Mouse (Mus musculus) G1E (cell line): ENCODE data around the gene Cbx1. TPM values are rescaled to one million over a fixed set of nuclear protein-coding genes. Genes with fewer than 3 reads are reported as not detected.
"Not testable (repeated sequence)": the region's sequence is repeated elsewhere in the genome, so short reads cannot be mapped to it uniquely, and the experiment has no call there.

Experiments used
- ATAC-seq: 2 replicates; pipeline ENCODE4 v1.8.0; 2016; ENCODE audit warnings: mild to moderate bottlenecking; ENCODE audit not compliant: insufficient number of reproducible peaks, poor library complexity, low FRiP score, severe bottlenecking; ENCODE audit errors: extremely low read depth
- DNase-seq: peaks from one replicate; pipeline ENCODE4 v3.0.0; 2012; ENCODE audit warnings: low spot score
- H3K27me3 ChIP-seq: 2 replicates; pipeline ENCODE4 v1.6.1; 2012; ENCODE audit warnings: mild to moderate bottlenecking, low read length, inconsistent platforms; ENCODE audit not compliant: insufficient read depth
- H3K36me3 ChIP-seq: replicated peaks from 2 replicates; pipeline ENCODE3; 2012; ENCODE audit warnings: mild to moderate bottlenecking, inconsistent platforms
- H3K4me1 ChIP-seq: 2 replicates; pipeline ENCODE4 v1.6.1; 2012; ENCODE audit warnings: low read depth, low read length, inconsistent platforms, mixed read lengths; ENCODE audit not compliant: insufficient read depth
- H3K4me3 ChIP-seq: 2 replicates; pipeline ENCODE4 v1.5.1; 2012; ENCODE audit warnings: low read depth, mild to moderate bottlenecking, inconsistent platforms, low read length, moderate library complexity, mixed read lengths
- H3K9me3 ChIP-seq: replicated peaks from 2 replicates; pipeline ENCODE4 v1.6.1; 2012; ENCODE audit warnings: inconsistent platforms
- CTCF ChIP-seq: IDR thresholded peaks from 2 replicates; pipeline ENCODE4 v1.5.1; 2012; ENCODE audit warnings: low read depth, low read length, inconsistent platforms, mixed read lengths
- GATA1 ChIP-seq: IDR thresholded peaks from 2 replicates; pipeline ENCODE4 v1.6.1; 2012; ENCODE audit warnings: borderline replicate concordance, low read length, inconsistent platforms, mixed read lengths
- GATA2 ChIP-seq: IDR thresholded peaks from 2 replicates; pipeline ENCODE4 v1.6.1; 2012; ENCODE audit warnings: low read depth, low read length, inconsistent platforms, borderline replicate concordance
- POLR2AphosphoS5 ChIP-seq: IDR thresholded peaks from 2 replicates; pipeline ENCODE4 v1.6.1; 2012; ENCODE audit warnings: low read depth, low read length, inconsistent platforms; ENCODE audit not compliant: insufficient replicate concordance
- TAL1 ChIP-seq: conservative IDR thresholded peaks from 2 replicates; pipeline ENCODE4 v1.6.1; 2012; ENCODE audit warnings: low read depth, low read length, inconsistent platforms, mixed read lengths
- polyA plus RNA-seq: library from polyadenylated mRNA; stranded (reverse); fragments of >175 nt; gene quantifications from 2 replicates; pipeline ENCODE4 v1.2.3, GENCODE M21; 2012
- total RNA-seq, 2 experiments: library from RNA; stranded (forward) in 1 of 2; stranded (reverse) in 1 of 2; fragments of 200-1000 nt in 1 of 2; fragments of >200 nt in 1 of 2; fragmentation: Nextera tagmentation in 1 of 2; gene quantifications; 2 replicates each; pipeline ENCODE4 v1.2.3; 2014 to 2017

Cbx1 gene
- total and polyA plus RNA-seq, 3 experiments: 75.0 to 100 (median 78.9) TPM

GRCm38 (mm10) chr11:96780306-96780705 is 8.6 kb upstream of the Cbx1 start:
- peaks cover 6% of the 10 kb centered on the region for H3K36me3 ChIP-seq
- TF ChIP-seq POLR2AphosphoS5 (no peak), TAL1 (no peak), GATA1 (no peak), GATA2 (no peak), CTCF (no peak)
- ATAC-seq: no peak

GRCm38 (mm10) chr11:96781425-96781824 is 7.5 kb upstream of the Cbx1 start:
- DNase-seq (no peak), ATAC-seq (no peak)
- peaks cover 11% of the 10 kb centered on the region for H3K4me1 ChIP-seq
- H3K36me3 ChIP-seq: peaks cover under 1% of the 10 kb centered on the region
- H3K27me3 ChIP-seq: no peaks in the 10 kb centered on the region
- TF ChIP-seq POLR2AphosphoS5 (no peak), GATA2 (no peak), TAL1 (no peak), GATA1 (no peak), CTCF (no peak)
- H3K9me3 ChIP-seq: no peaks in the 10 kb centered on the region
- no peak overlapping the region for H3K4me3 ChIP-seq

More at GRCm38 (mm10) chr11:96780306-96780705, 8.6 kb upstream of the Cbx1 start:
- H3K27me3 ChIP-seq: no peaks in the 10 kb centered on the region
- H3K4me1 ChIP-seq: peaks cover 15% of the 10 kb centered on the region
- no peak overlapping the region for H3K4me3 ChIP-seq
- H3K9me3 ChIP-seq: no peaks in the 10 kb centered on the region
- DNase-seq: no peak

DNA sequence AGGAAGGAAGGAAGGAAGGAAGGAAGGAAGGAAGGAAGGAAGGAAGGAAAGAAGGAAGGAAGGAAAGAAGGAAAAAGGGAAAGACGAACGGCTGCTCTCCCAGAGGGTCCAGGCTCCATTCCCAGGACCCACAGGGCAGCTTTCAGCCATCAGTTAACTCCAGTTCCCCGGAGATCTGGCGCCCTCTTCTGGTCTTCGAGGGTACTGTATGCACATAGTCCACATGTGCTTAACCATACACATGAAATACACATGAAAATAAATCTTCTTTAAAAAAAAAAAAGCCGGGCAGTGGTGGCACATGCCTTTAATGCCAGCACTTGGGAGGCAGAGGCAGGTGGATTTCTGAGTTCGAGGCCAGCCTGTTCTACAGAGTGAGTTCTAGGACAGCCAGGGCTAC is 4.1 kb upstream of the Cbx1 start:
- not testable (repeated sequence) for H3K9me3 ChIP-seq, DNase-seq, H3K36me3 ChIP-seq, H3K4me3 ChIP-seq, H3K27me3 ChIP-seq, ATAC-seq
- H3K4me1 ChIP-seq: peaks cover 11% of the 10 kb centered on the region
- peak; percentile 90 for TF ChIP-seq CTCF

GRCm38 (mm10) chr11:96786731-96787450 is 2.0 kb upstream of the Cbx1 start:
- Histone ChIP-seq H3K36me3 (peaks cover 7% of the 10 kb centered on the region), H3K4me3 (no peak overlapping the region), H3K27me3 (no peaks in the 10 kb centered on the region), H3K4me1 (peaks cover 18% of the 10 kb centered on the region), H3K9me3 (no peaks in the 10 kb centered on the region)
- no peak for DNase-seq
- ATAC-seq: no peak
- TF ChIP-seq GATA1 (no peak), TAL1 (no peak), CTCF (no peak), GATA2 (no peak), POLR2AphosphoS5 (no peak)

DNA sequence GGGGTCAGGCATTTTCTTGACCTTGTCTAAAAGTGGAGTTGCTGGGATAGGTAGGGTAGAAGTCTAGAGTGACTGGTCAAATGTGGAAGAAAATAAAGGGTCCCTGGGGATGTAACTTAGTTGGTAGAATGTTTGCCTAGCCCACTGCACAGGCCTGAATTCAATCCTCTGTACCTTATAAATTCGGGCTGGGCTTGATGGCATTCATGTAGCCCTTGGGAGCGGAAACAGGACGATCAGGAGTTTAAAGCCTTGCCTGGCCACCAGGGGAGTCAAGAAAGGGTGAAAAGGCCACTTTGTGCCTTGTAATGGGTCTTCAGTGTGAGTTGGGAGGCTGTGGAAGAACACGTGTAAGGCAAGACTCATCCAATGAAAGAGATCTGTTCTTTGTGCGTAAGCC is 1.1 kb downstream of the Cbx1 start:
- Histone ChIP-seq H3K4me1 (peaks cover 24% of the 10 kb centered on the region), H3K36me3 (peaks cover 19% of the 10 kb centered on the region), H3K27me3 (no peaks in the 10 kb centered on the region), H3K4me3 (peak overlapping the region; percentile 90), H3K9me3 (no peaks in the 10 kb centered on the region)
- no peak for TF ChIP-seq GATA1
- TF ChIP-seq TAL1: no peak
- no peak for TF ChIP-seq POLR2AphosphoS5
- no peak for TF ChIP-seq CTCF
- TF ChIP-seq GATA2: no peak
- no peak for ATAC-seq
- DNase-seq: peak; percentile 16

GRCm38 (mm10) chr11:96790681-96791080 is 1.8 kb downstream of the Cbx1 start:
- H3K4me1 ChIP-seq: peaks cover 29% of the 10 kb centered on the region
- peaks cover 24% of the 10 kb centered on the region for H3K36me3 ChIP-seq
- no peaks in the 10 kb centered on the region for H3K9me3 ChIP-seq
- no peaks in the 10 kb centered on the region for H3K27me3 ChIP-seq
- H3K4me3 ChIP-seq: peak overlapping the region; percentile 90; the same call in 1 of the 2 replicates
- no peak for DNase-seq
- no peak for ATAC-seq
- TF ChIP-seq POLR2AphosphoS5: no peak
- no peak for TF ChIP-seq GATA2
- no peak for TF ChIP-seq GATA1
- no peak for TF ChIP-seq TAL1

GRCm38 (mm10) chr11:96795491-96795890 is 6.6 kb downstream of the Cbx1 start:
- peaks cover 64% of the 10 kb centered on the region for H3K36me3 ChIP-seq
- no peaks in the 10 kb centered on the region for H3K27me3 ChIP-seq
- H3K9me3 ChIP-seq: no peaks in the 10 kb centered on the region
- H3K4me3 ChIP-seq: no peak overlapping the region
- peaks cover 18% of the 10 kb centered on the region for H3K4me1 ChIP-seq
- DNase-seq: no peak
- TF ChIP-seq CTCF (no peak), POLR2AphosphoS5 (no peak), GATA2 (no peak), GATA1 (no peak), TAL1 (no peak)
- no peak for ATAC-seq
